Mouse (Mus musculus): ENCODE measurements around the gene Pum2.

DNA sequence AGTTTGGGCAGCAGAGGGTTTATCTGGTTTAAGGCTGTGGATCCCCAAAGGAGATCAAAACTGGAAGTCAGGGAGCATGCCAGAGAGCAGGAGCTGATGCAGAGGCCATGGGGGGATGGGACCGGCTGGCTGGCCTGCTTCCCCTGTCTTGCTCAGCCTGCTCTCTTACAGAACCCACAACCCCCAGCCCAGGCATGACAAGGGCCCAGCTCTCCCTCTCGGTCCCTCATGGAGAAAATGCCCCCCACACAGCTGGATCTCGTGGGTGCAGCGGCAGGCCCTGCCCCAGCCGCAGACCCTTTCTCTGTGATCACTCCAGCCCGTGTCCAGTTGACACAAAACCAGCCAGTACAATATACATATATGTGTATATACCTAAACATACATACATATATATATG lies 44.4 kb upstream of the Pum2 start:
- no peak for TF ChIP-seq CEBPB (IDR thresholded peaks at IDR 0.05; ENCODE audit: low read depth)
- no peak for TF ChIP-seq MAX (IDR thresholded peaks at IDR 0.05)
- no peak for TF ChIP-seq CTCF (IDR thresholded peaks at IDR 0.05; ENCODE audit: control insufficient read depth, insufficient read depth, insufficient read length)
- no peak for TF ChIP-seq MYOD1 (IDR thresholded peaks at IDR 0.05; ENCODE audit: control insufficient read depth, insufficient read length, low read depth)
- TF ChIP-seq MYOG (IDR thresholded peaks at IDR 0.05; ENCODE audit: control insufficient read depth, extremely low read depth, insufficient read length) = no peak
